Mouse (Mus musculus) megakaryocyte, embryonic 14.5 days (primary cell): ENCODE results near the gene Kcnip1. TPM values are rescaled to one million over a fixed set of nuclear protein-coding genes. Genes with fewer than 3 reads are reported as not detected.
A peak's percentile ranks its signal among the peaks of the same experiment; 100 is the strongest.

Source experiments
- H3K27me3 ChIP-seq: replicated peaks from 2 replicates; pipeline ENCODE3; 2012; ENCODE audit warnings: inconsistent platforms
- H3K36me3 ChIP-seq: replicated peaks from 2 replicates; pipeline ENCODE3; 2012; ENCODE audit warnings: low read length, inconsistent platforms, mixed read lengths
- H3K4me1 ChIP-seq: 2 replicates; pipeline ENCODE4 v1.6.1; 2012; ENCODE audit warnings: inconsistent platforms
- H3K4me3 ChIP-seq: replicated peaks from 2 replicates; pipeline ENCODE3; 2012; ENCODE audit warnings: moderate library complexity, mild to moderate bottlenecking, inconsistent platforms
- H3K9me3 ChIP-seq: 2 replicates; pipeline ENCODE4 v1.6.1; 2012; ENCODE audit warnings: inconsistent platforms
- FLI1 ChIP-seq: IDR thresholded peaks from 2 replicates; pipeline ENCODE4 v1.6.1; 2012; ENCODE audit warnings: low read length, inconsistent platforms, mixed read lengths
- GATA1 ChIP-seq: IDR thresholded peaks from 3 replicates; pipeline ENCODE4 v1.6.1; 2012; ENCODE audit warnings: mixed read lengths, low read length, inconsistent platforms, borderline replicate concordance
- polyA plus RNA-seq: library from polyadenylated mRNA; stranded (reverse); fragments of >175 nt; gene quantifications from 2 replicates; pipeline ENCODE4 v1.2.3, GENCODE M21; 2012; ENCODE audit warnings: low replicate concordance; ENCODE audit not compliant: insufficient read depth

The Kcnip1 gene
- polyA plus RNA-seq, 1 experiment = not detected

DNA sequence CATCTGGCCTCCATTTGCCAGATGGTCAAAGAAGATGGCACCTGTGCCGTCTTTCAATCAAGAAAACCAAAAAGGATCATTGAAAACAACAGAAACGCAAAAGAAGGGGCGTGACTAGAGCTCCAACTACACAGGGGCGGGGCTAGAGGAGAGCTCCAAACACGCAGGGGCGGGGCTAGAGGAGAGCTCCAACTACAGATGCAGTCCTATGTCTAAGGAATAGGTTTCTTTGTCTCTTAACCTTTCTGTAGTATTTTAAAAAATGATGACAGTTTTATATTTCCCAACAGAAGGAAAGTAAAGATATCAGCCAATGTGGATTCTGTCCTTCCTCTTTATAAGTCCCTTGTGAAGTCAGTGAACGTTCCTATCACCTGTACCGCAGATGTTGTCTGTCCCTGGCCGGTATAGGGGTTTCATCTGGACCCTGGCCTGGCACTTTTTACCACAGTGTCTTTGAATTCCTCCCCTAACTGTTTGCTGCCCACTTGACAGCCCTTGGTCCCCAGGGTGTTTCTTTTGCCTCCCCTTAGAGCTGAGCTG is 48.1 kb downstream of the Kcnip1 start:
- Histone ChIP-seq H3K4me1 (peaks cover 9% of the 10 kb centered on the region), H3K27me3 (peaks cover 7% of the 10 kb centered on the region), H3K9me3 (peaks cover 4% of the 10 kb centered on the region; the same call in 1 of the 2 replicates), H3K4me3 (no peak overlapping the region), H3K36me3 (no peaks in the 10 kb centered on the region)
- TF ChIP-seq FLI1 (no peak), GATA1 (no peak)

DNA sequence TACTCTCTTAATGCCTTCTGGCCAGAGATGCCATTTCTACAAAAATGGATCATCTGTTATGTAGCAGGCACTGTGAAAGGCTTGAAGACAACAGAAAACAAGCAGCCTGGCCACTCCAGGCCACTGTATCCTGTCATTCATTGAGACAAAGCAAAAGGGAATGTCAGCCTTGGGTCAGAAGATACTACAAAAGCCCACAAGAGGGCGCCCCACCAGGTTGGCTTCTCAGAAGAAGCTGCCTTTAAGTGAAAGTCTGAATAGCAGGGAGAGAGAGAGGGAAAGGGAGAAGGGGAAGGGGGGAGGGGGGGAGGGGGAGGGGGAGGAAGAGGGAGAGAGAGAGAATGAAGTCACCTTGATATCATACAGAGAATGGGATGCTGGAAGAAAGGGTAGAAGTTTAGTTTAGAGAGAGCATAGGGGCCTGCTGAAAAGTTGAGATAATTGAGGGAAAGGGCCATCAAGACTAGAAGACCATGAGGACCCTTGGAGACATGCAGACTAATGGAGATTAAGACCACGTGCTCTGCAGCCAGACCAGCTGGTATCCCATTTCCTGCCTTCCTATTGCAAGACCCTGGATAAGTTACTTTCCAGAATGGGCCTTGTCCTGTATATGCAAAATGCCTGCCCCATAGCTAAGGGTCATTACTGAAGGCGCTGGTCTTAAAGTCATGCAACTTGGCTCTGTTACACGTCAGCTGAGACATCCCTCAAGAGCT is 48.7 kb downstream of the Kcnip1 start:
- H3K4me3 ChIP-seq = no peak overlapping the region
- TF ChIP-seq FLI1 (no peak), GATA1 (no peak)
- H3K36me3 ChIP-seq = no peaks in the 10 kb centered on the region
- H3K9me3 ChIP-seq = peaks cover 4% of the 10 kb centered on the region; the same call in 1 of the 2 replicates
- peaks cover 9% of the 10 kb centered on the region for H3K27me3 ChIP-seq
- peaks cover 13% of the 10 kb centered on the region for H3K4me1 ChIP-seq

- Histone ChIP-seq H3K9me3 (peaks cover 4% of the 10 kb centered on the region; the same call in 1 of the 2 replicates), H3K27me3 (peaks cover 12% of the 10 kb centered on the region), H3K36me3 (no peaks in the 10 kb centered on the region), H3K4me3 (no peak overlapping the region), H3K4me1 (peaks cover 20% of the 10 kb centered on the region)
- no peak for TF ChIP-seq FLI1
- TF ChIP-seq GATA1 = no peak
These were observed 49.4 kb downstream of the Kcnip1 start for GRCm38 (mm10) chr11:33943565-33943964.

GRCm38 (mm10) chr11:33939456-33940113 is 53.4 kb downstream of the Kcnip1 start:
- Histone ChIP-seq H3K9me3 (peaks cover 4% of the 10 kb centered on the region; the same call in 1 of the 2 replicates), H3K36me3 (no peaks in the 10 kb centered on the region), H3K4me1 (peaks cover 22% of the 10 kb centered on the region), H3K27me3 (peaks cover 20% of the 10 kb centered on the region), H3K4me3 (no peak overlapping the region)
- TF ChIP-seq FLI1 = no peak
- TF ChIP-seq GATA1 = no peak

- peaks cover 25% of the 10 kb centered on the region for H3K27me3 ChIP-seq
- H3K4me3 ChIP-seq = peak overlapping the region; percentile 54
- H3K9me3 ChIP-seq = peaks cover 4% of the 10 kb centered on the region; the same call in 1 of the 2 replicates
- H3K36me3 ChIP-seq = no peaks in the 10 kb centered on the region
- TF ChIP-seq FLI1 (no peak), GATA1 (no peak)
- peaks cover 18% of the 10 kb centered on the region for H3K4me1 ChIP-seq
These were observed 54.2 kb downstream of the Kcnip1 start for GRCm38 (mm10) chr11:33938561-33939274.

- TF ChIP-seq FLI1 = no peak
- no peak for TF ChIP-seq GATA1
- Histone ChIP-seq H3K4me3 (peak overlapping the region; percentile 53), H3K27me3 (peaks cover 24% of the 10 kb centered on the region), H3K9me3 (no peaks in the 10 kb centered on the region), H3K4me1 (peaks cover 21% of the 10 kb centered on the region), H3K36me3 (no peaks in the 10 kb centered on the region)
These were observed 55.3 kb downstream of the Kcnip1 start for GRCm38 (mm10) chr11:33937641-33938040.

- TF ChIP-seq GATA1 = no peak
- TF ChIP-seq FLI1 = no peak
- peaks cover 27% of the 10 kb centered on the region for H3K27me3 ChIP-seq
- no peaks in the 10 kb centered on the region for H3K9me3 ChIP-seq
These were observed 58.7 kb downstream of the Kcnip1 start for GRCm38 (mm10) chr11:33934286-33934685.

DNA sequence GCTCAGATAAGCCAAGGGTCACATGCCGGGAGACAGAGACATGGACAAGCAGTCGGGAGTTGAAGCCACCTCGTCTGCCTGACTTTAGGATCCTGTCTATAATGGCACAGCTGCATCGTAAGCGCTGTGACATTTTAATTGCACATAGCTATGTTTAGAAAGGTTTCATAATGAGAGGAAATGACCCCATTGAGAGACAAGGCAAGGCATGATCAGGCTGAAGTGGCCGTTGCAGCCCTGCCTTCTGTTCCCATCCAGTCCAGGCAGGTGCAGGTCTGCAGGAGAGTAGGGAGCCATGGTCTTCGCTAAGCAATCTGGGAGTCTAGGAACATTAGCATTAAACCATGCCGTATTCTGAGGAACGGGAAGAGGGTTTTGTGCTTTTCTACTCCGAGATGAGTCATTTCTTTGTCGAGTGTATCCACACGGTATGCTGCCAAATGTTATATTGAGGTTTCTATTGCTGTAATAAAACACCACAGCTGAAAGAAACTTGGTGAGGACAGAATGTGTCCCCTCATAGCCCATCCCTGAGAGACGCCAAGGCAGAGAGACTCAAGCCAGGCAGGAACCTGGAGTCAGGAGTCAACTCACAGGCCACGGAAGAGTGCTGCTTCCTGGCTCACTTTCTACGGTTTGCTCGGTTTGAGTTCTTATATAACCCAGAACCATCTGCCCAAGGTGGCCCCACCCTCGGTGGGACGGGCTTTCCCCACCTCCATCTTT is 60.4 kb downstream of the Kcnip1 start:
- Histone ChIP-seq H3K27me3 (peaks cover 32% of the 10 kb centered on the region), H3K4me3 (peak overlapping the region; percentile 74), H3K36me3 (no peaks in the 10 kb centered on the region), H3K4me1 (peaks cover 14% of the 10 kb centered on the region), H3K9me3 (no peaks in the 10 kb centered on the region)
- TF ChIP-seq GATA1 (no peak), FLI1 (no peak)

More at GRCm38 (mm10) chr11:33934286-33934685, 58.7 kb downstream of the Kcnip1 start:
- Histone ChIP-seq H3K4me3 (no peak overlapping the region), H3K36me3 (no peaks in the 10 kb centered on the region), H3K4me1 (peaks cover 24% of the 10 kb centered on the region)

GRCm38 (mm10) chr11:33931836-33932385 is 61.0 kb downstream of the Kcnip1 start:
- H3K27me3 ChIP-seq = peaks cover 27% of the 10 kb centered on the region
- no peak overlapping the region for H3K4me3 ChIP-seq
- H3K4me1 ChIP-seq = peaks cover 10% of the 10 kb centered on the region
- H3K36me3 ChIP-seq = no peaks in the 10 kb centered on the region
- H3K9me3 ChIP-seq = no peaks in the 10 kb centered on the region
- TF ChIP-seq FLI1 (no peak), GATA1 (no peak)

DNA sequence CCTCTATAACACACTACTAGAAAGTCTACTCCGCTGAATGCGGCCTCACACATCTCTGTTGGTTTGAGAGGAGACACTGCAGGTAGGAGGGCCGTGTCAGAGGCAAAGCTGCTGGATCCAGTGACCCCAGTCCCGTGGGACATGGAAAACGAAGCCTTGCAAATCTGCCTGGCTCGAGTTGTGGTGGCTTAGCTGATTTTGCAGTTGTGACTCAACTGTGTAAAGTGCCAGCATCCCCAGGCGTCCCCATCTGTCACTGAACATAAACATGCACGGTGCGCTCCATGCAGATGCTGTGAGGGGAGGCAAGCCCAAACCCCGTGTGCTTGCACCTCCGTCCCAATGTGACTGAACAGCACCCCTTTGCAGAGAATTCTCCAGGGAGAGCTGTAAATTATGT is 63.5 kb downstream of the Kcnip1 start:
- TF ChIP-seq FLI1 (no peak), GATA1 (no peak)
- Histone ChIP-seq H3K27me3 (peaks cover 33% of the 10 kb centered on the region), H3K36me3 (no peaks in the 10 kb centered on the region), H3K9me3 (no peaks in the 10 kb centered on the region), H3K4me1 (peaks cover 10% of the 10 kb centered on the region), H3K4me3 (no peak overlapping the region)
